Mouse (Mus musculus): ENCODE results near the gene Bola2. TPM values are rescaled to one million over a fixed set of nuclear protein-coding genes. Genes with fewer than 3 reads are reported as not detected.
"Not testable (repeated sequence)": the region's sequence is repeated elsewhere in the genome, so short reads cannot be mapped to it uniquely, and the experiment has no call there.

Bola2 gene
- total RNA-seq, 2 experiments from 2014 or later, result 92.0 to 102 TPM

GRCm38 (mm10) chr7:126679683-126680082, 15.5 kb upstream of the Bola2 start:
- intact Hi-C loops (cut with DNase I), result no loop called here
- DNase-seq (ENCODE audit: low spot score in 2 of 2), result no peak

GRCm38 (mm10) chr7:126681221-126681620, 14.0 kb upstream of the Bola2 start:
- intact Hi-C loops (cut with DNase I), result no loop called here
- no peak for DNase-seq (ENCODE audit: low spot score in 2 of 2)

DNA sequence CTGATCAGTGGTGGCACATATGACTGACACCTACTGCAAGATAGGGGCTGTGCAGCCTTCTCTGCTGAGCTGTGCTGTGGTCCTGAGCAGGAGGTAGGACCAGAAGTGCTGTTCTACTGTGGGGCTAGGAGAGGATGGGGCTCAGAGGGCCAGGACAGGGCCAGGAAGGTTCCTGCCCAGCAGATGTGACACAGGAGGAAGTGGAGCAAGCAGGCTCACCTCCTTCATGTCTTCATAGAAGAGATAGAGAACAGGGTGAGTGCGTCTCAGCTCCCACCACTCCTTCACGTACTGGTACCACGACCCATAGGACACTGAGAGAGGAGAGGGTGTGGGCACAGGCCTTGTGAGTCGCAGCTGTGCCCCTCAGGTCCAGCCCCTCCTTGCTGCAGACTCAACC, 7.0 kb upstream of the Bola2 start:
- DNase-seq (ENCODE audit: low spot score in 2 of 2); intact Hi-C loops (cut with DNase I): not testable (repeated sequence)

GRCm38 (mm10) chr7:126689021-126689420, 6.2 kb upstream of the Bola2 start:
- intact Hi-C loops (cut with DNase I), result no loop called here
- no peak for DNase-seq (ENCODE audit: low spot score in 2 of 2)

DNA sequence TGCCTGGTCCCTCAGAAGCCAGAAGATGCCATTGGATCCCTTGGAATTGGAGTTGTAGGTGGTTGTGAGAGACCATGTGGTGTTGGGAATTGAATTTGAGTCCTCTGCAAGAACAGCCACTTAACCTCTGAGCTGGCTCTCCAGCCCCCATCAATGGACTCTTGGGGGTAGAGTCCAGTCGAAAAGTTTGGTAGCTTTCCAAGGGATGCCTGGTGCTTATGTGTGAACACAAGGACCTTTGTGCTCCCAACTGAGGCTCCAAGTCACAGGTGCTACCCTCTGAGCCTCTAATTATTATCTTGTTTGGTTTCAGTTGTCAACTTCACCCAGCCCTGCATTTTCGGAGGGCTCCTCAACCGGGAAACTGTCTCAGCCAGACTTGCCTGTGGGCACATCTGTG, 4.5 kb upstream of the Bola2 start:
- intact Hi-C loops (cut with DNase I), result no loop called here
- no peak for DNase-seq (ENCODE audit: low spot score in 2 of 2)

GRCm38 (mm10) chr7:126691676-126692075, 3.5 kb upstream of the Bola2 start:
- no peak for DNase-seq (ENCODE audit: low spot score in 2 of 2)
- intact Hi-C loops (cut with DNase I), result loop anchor here (2.0 kb wide), 1 partner anchor 47 kb away; no protein-coding TSS in a partner anchor

DNA sequence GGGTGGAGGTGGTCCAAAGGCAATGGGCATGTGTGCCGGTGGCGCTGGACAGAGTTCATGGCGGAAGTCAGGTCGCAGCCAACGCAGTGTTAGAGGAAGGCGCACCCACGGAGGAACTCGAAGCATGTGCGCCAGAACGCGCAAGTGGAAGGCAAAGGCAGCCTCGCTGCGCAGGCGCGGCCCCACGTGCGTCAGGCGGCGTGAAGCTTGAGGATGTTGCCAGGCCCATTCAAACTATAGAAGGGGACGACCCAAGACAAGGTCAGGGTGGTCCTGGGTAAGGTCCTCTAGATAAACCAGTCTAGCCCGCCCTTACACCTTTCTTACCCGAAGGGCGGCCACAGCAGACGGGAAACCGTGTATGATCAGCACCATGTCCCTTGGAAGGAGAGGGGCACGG, 2.8 kb upstream of the Bola2 start:
- intact Hi-C loops (cut with DNase I), result loop anchor here (2.0 kb wide), 1 partner anchor 48 kb away; no protein-coding TSS in a partner anchor
- no peak for DNase-seq (ENCODE audit: low spot score in 2 of 2)

DNA sequence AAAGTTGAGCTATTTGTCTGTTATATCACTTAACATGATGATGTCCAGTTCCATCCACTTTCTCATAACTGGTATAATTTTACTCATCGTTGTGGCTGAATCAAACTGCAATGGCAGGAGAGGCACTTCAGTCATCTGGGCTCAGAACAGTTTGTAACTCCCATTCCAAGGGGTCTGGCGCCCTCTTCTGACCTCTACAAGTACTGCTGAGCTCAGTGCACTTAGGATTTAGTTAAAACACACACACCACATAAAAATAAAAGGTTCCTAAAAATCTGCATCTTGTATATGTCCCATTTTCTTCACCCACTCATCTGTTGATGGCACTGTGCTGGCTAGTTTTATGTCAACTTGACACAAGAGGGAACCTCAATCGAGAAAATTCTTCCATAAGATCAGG, 1.9 kb upstream of the Bola2 start:
- DNase-seq (ENCODE audit: low spot score in 2 of 2), result peak; percentile 78 to 83
- intact Hi-C loops (cut with DNase I), result loop anchor here (2.0 kb wide), 1 partner anchor 48 kb away; no protein-coding TSS in a partner anchor

DNA sequence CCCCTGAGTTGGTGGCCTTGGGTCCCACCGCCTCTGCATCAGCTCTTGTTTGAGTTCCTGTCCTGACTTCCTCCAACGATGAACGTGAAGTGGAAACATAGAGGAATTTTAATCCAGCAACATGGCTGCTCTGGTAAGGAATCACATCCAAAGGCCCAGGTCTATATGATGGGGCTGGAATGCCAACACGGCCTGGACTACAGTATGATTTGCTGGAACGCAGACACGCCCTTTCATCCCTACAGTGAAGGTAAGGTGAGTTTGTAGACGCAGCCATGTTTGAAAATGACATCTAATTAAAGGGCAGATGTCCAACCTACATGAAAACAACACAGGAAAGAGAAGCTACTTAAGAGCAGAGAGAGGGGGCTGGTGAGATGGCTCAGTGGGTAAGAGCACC, 1.4 kb upstream of the Bola2 start:
- intact Hi-C loops (cut with DNase I), result loop anchor here (2.0 kb wide), 2 partner anchors 49 to 111 kb away; no protein-coding TSS in a partner anchor
- no peak for DNase-seq (ENCODE audit: low spot score in 2 of 2)

DNA sequence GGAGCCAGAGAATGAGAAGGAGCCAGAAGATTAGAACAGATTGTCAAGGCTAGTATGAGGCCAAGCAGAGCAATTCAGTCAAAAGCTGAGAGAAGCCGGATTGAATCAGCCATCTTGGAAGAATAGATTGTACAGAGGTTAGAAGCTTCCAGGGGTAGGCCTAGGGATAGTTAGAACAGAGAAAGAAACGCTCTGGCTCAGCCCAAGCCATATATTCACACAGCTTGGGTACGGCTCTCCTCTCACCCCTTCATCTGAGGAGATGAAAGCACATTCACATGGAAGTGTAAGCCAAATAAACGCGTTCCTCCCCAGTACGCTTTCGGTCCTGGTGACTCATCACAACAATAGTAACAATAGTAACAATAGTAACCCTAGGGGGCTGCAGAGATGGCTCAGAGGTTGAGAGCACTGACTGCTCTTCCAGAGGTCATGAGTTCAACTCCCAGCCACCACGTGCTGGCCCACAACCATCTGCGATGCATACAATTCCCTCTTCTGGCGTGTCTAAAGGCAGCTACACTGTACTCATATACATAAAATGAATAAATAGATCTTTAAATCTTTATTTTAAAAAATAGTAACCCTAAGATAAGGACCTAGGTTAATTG, 655 bp upstream of the Bola2 start:
- DNase-seq (ENCODE audit: low spot score in 2 of 2), result no peak
- intact Hi-C loops (cut with DNase I), result loop anchor here (2.0 kb wide), 1 partner anchor 112 kb away; no protein-coding TSS in a partner anchor

- DNase-seq (ENCODE audit: low spot score in 2 of 2), result peak; percentile 97 to 98
- intact Hi-C loops (cut with DNase I), result loop anchor here (2.0 kb wide), 1 partner anchor 113 kb away; no protein-coding TSS in a partner anchor
These were observed 518 bp downstream of the Bola2 start, which contains the start of gene Slx1b for GRCm38 (mm10) chr7:126695631-126696207. TSS of gene Slx1b (minus strand) at chr7:126695784.

DNA sequence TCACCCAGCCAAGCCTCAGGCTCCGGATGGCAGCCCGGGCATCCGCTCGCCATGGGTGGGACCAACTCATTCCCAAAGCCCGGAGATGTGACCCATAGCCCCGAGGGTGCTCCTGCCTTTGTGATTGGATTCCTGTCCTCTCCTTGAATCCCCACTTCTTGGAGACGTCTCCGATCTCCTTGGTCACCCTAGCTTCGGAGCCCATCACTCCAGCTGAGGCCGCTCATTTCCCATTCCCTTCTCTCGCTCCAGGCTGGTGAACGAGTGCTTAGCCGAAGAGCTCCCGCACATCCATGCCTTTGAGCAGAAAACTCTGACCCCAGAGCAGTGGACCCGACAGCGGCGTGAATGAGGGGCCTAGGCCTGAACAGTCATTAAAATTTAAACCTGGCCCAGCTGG, 1.1 kb downstream of the Bola2 start:
- DNase-seq (ENCODE audit: low spot score in 2 of 2), result no peak
- intact Hi-C loops (cut with DNase I), result no loop called here

- DNase-seq (ENCODE audit: low spot score in 2 of 2), result no peak
- intact Hi-C loops (cut with DNase I), result no loop called here
These were observed 1.7 kb downstream of the Bola2 start for GRCm38 (mm10) chr7:126696886-126697285.

DNA sequence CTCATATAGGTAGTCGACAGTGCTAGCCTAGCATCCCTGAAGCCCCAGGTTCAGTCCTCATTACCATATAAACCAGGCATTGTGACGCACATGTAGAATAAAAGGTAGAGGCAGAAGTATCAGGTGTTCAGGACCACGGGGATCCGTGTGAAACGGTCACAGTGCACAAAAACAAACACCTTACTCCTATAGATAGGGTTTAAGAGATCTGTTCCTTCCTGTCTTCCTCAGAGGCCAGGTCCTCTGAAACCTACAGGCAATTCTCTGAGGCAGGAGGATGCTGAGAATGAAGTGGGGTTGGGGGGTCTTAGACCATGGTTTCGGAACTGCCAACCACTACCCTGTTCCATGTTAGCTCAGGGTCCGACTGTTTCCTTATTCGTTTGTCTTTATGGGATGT, 2.6 kb downstream of the Bola2 start:
- intact Hi-C loops (cut with DNase I), result no loop called here
- DNase-seq (ENCODE audit: low spot score in 2 of 2), result no peak

DNA sequence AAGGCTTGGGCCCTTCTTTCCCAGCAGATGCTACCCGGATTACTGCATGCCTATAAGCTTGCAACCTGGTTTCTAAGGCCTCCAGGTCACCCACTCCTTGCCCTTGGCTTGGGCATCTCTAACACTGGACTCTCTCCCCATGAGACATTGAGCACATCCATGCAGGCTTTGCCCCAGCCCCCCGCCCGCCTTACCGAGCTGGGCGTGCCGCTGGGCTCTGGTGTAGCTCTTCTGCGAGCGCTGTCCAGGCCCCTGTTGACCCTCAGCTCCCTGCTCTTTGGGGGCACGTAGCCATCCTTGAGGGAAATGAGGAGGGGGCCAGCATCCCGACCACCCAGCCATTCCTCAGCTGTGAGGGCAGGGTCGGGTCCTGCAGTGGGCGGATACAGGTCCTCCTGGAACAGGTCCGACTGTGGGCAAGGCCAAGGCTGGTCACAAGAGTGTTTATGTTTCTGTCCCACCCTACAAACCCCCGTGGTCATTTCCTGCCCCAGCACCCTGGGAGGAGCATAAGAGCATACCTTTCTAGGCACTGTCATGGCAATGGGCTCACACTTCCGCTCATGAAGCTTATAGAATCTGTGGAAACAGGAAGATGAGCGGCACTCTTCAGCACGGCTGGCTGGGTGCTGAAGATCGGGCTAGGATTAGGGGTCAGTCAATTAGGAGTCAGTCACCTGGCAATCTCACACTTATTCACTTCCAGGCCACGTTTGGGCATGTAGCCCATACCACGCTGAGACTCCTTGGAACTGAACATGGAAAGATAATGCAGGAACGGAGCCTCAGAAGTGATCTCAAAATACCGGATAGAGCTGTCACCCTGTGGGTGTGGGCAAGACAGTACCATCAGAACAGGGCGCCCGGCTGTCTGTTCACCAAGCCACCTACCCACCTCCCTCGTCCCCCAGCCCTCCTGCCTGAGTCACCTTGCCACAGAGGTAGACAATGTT, 5.1 kb downstream of the Bola2 start:
- intact Hi-C loops (cut with DNase I), result loop anchor here (5.0 kb wide), 1 partner anchor 77 kb away; the partner anchor contains the start of gene Ypel3
- DNase-seq (ENCODE audit: low spot score in 2 of 2), result no peak

DNA sequence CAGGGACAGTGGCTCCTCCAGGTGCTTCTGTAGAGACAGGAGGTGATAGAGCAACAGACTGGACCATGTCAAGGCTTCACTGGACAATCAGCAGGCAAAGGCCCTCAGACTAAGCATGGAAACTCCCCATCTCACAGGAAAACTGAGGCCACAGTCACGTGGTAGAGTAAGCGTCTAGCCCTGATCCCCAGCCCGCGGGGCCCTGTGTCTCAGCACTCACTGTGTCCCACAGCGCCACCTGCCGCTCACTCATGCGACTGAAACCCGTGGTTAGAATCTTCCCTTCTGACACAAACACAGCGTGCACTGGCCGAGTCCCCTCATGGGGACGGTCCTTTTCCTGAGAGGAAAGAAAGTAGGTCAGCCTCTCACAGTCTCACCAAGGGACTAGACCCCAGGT, 5.9 kb downstream of the Bola2 start:
- peak; percentile 93 to 95 for DNase-seq (ENCODE audit: low spot score in 2 of 2)
- intact Hi-C loops (cut with DNase I), result loop anchor here (5.0 kb wide), 1 partner anchor 76 kb away; the partner anchor contains the start of gene Ypel3

GRCm38 (mm10) chr7:126701559-126702357, 6.6 kb downstream of the Bola2 start:
- no peak for DNase-seq (ENCODE audit: low spot score in 2 of 2)
- intact Hi-C loops (cut with DNase I), result loop anchor here (5.0 kb wide), 1 partner anchor 76 kb away; the partner anchor contains the start of gene Ypel3

- DNase-seq (ENCODE audit: low spot score in 2 of 2), result peak in 1 of 2 experiments; percentile 41
- intact Hi-C loops (cut with DNase I), result loop anchor here (5.0 kb wide), 1 partner anchor 75 kb away; the partner anchor contains the start of gene Ypel3
These were observed 7.2 kb downstream of the Bola2 start for GRCm38 (mm10) chr7:126702358-126702757.
